Mouse (Mus musculus) heart, adult 9 months (tissue): ENCODE data around the gene Kcnk10.
"Not testable (repeated sequence)": the region's sequence is repeated elsewhere in the genome, so short reads cannot be mapped to it uniquely, and the experiment has no call there.

Experiments
- DNase-seq, 2 experiments: peaks; one replicate each; pipeline ENCODE4 v3.0.0; 2022; ENCODE audit warnings: low spot score in 2 of 2

The Kcnk10 gene

GRCm38 (mm10) chr12:98577861-98578360 is at the start of gene Kcnk10:
Kcnk10 (minus strand) TSS chr12:98578310.
- no peak for DNase-seq

- DNase-seq = peak; percentile 79
These were observed 49.5 kb upstream of the Kcnk10 start, which contains the start of gene Spata7 for GRCm38 (mm10) chr12:98627392-98628259. Spata7 (plus strand) TSS chr12:98628157.

- not testable (repeated sequence) for DNase-seq
These were observed 45.2 kb upstream of the Kcnk10 start for GRCm38 (mm10) chr12:98623266-98623665.

DNA sequence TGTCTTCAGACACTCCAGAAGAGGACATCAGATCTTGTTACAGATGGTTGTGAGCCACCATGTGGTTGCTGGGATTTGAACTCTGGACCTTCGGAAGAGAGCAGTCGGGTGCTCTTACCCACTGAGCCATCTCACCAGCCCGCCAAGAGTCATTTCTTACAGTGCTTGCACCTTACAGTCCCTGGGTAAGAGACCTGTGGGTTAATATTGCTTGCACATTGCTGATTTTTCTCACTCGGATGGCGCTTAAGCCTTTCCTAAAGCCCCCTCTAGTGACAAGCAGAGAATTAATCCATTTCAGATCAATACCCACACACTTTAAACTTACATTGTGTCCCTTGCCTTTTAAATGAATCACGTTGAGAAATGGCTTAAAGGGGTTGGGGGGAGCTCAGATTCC is 42.8 kb upstream of the Kcnk10 start:
- DNase-seq = not testable (repeated sequence)

DNA sequence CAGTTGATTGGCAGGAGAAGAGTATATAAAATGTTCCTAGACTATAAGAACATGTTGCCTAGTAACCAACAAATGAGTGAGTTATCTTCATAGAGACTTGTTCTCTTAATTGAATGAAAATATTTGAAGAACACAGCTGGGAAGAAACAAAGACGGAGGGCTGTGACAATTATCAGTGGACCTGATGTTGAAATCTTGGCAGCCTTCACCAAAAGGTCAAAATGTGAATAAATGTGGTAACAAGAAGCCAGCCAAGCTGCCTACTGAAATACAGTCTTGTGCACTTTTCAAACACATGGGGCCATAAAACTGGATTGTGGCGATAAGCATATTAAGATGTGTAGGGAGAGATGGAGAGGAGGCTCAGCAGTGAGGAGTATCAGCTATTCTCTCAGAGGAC is 41.4 kb upstream of the Kcnk10 start:
- DNase-seq = no peak

GRCm38 (mm10) chr12:98615746-98616145 is 37.6 kb upstream of the Kcnk10 start:
- DNase-seq = no peak

DNA sequence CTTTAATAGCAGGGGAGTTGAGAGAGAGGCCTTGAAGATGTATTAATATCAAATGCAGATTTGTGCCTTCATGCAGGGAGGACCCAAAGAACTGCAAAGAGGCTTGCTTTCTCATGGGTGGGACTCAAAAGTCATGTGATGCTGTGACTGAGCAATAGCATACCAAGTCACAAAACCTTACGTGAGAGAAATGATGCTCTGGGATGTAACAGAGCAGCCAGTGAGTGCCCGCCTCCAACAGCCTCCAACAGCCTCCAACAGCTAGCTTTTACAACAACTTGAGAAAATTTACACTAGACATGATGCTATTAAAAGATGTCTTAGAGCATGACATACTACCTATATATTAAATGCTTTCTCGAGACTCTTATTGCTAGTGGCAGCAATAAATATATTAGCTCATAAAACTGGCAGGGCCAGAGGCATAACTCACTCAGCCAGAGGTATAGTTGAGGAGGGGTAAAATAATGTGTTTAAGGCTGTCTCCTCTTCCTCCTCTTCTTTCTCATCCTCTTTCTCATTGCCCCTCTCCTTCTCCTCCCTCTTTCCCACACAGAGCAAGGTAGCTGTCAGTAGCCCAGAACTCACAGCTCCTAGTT is 36.9 kb upstream of the Kcnk10 start:
- DNase-seq = no peak

DNA sequence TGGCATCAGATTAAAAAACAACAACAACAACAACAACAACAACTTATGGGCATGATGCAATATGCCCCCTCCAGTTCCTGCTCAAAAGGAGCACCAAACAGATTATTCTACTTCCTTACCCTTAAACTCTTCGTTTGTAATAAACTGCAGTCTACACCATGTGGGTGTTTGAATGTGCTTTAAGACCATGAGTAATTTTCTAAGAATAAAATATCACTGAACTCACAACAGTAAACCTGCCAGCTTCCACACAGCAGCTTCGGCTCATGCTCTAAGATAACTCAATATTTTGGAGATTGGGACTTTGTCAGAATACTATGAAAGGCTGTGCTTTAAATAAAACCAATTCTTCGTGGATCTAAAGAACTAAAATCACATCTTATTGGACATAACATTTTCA is 32.2 kb upstream of the Kcnk10 start:
- DNase-seq = no peak

DNA sequence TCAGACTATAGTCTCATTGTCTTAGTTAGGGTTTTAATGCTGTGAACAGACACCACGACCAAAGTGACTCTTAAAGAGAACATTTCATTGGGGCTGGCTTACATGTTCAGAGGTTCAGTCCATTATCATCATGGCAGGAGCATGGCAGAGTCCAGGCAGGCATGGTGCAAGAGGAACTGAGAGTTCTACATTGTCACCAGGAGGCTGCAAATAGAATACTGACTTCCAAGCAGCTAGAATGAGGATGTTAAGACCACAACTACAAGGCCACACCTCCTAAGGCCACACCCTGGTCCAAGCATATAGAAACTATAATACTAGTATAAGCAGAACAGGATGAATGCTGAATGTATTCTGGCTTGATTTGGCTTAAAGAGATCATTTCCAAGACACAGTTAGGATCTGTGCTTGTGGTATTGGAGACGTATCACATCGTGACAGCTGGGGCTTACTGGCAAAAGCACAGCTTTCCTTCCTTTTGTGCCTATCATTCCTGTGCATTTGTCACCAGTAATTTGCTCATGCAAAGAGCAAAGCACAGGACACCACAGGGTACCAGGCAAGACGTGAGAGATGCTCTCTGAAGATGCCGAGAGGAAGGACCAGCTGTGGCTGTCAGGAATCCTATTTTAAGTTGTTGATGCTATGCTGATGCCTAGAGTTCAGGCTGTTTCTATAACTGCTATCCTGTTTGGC is 28.6 kb upstream of the Kcnk10 start:
- no peak for DNase-seq

- no peak for DNase-seq
These were observed 27.2 kb upstream of the Kcnk10 start for GRCm38 (mm10) chr12:98605264-98605663.

DNA sequence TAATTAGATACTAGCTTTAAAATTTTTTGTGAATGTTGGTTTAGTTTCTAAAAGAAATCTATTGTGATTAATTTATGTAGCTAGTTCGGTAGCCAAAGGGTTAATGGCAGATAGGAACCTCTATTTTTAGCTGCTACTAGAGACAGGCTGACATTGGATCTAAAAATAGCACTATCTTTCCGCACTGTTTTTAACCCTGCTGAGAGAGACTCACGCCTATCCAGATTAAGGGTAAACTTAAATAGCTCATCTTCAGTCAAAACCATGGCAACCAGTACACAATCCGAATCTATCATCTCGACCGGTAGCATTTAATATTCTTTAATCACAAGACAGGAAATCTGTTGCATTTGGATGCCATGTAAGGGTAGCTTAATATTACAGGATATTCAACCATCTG is 24.0 kb upstream of the Kcnk10 start:
- DNase-seq = peak in 1 of 2 experiments; percentile 7

DNA sequence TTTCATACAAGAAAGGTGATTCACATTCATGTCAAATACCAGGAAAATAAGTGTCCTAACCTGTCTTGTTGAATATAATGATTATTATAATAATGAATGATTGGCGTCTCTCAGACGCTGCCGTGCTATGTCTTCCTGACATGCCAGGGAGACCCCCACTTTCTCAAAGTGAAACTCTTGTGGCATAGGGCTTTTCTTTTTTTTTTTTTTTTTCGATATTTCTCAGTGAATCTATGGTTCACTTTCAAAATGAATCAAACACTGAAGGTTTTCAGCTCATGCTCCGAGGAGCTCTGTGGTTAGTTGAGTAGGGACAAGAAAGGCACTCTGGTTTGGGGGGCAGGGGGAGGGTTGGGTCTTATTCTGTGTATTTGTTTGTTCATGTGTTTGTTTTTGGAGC is 22.8 kb upstream of the Kcnk10 start:
- DNase-seq = no peak

- no peak for DNase-seq
These were observed 12.9 kb upstream of the Kcnk10 start for GRCm38 (mm10) chr12:98591016-98591415.

GRCm38 (mm10) chr12:98588573-98588972 is 10.5 kb upstream of the Kcnk10 start:
- no peak for DNase-seq

- no peak for DNase-seq
These were observed 7.2 kb upstream of the Kcnk10 start for GRCm38 (mm10) chr12:98585302-98585701.

- DNase-seq = no peak
These were observed 2.1 kb downstream of the Kcnk10 start for GRCm38 (mm10) chr12:98575942-98576550.

GRCm38 (mm10) chr12:98575195-98575887 is 2.8 kb downstream of the Kcnk10 start:
- no peak for DNase-seq

- DNase-seq = no peak
These were observed 3.5 kb downstream of the Kcnk10 start for GRCm38 (mm10) chr12:98574353-98575194.

GRCm38 (mm10) chr12:98573317-98574270 is 4.5 kb downstream of the Kcnk10 start:
- no peak for DNase-seq
